Comparison of ENCODE assay signal across 27 mouse cellular contexts in genomic region chr2:76267335-76267734, GRCm38 (mm10).
DNase-seq lines count a peak whose midpoint lies in the region; ATAC-seq and TF ChIP-seq lines count a peak whose summit lies in the region.
"Had no signal": no experiment of that assay in that cellular context is flagged by ENCODE, and none has a peak within 500 bp of the region (broad histone marks: within the 10 kb centered on the region; RNA-seq: fewer than 3 reads in every experiment).

No protein-coding gene starts in this region.

- TF ChIP-seq POLR2A in limb, embryonic 14.5 days (IDR thresholded peaks at IDR 0.05; ENCODE audit: borderline replicate concordance, extremely low read depth, insufficient read depth, insufficient read length), result no peak

- DNase-seq in forebrain, postnatal 0 days, result peak; percentile 62
- peak in 1 of 2 experiments; percentile 59 for DNase-seq in layer of hippocampus, adult 2 months (ENCODE audit: low spot score in 2 of 2)
- no peak for DNase-seq in layer of hippocampus, postnatal 25 days (ENCODE audit: extremely low spot score in 1 of 2, low spot score in 1 of 2)
- DNase-seq in limb, embryonic 14.5 days (ENCODE audit: low spot score), result peak; percentile 13
- DNase-seq in limb, embryonic 10.5 days (ENCODE audit: low spot score), result no peak
- peak; percentile 15 for DNase-seq in NIH3T3 (ENCODE audit: low read depth)
- DNase-seq: adrenal gland, adult 8-10 months; adrenal gland, postnatal 25 days; B cell, adult 2 months; cerebellum, adult 18-20 months; cerebellum, adult 9-10 months; cerebellum, postnatal 14 days; gastrocnemius, adult 2 months; gastrocnemius, postnatal 14 days; heart, adult 18-20 months; heart, postnatal 36 days had no signal

- WGBS in forebrain, postnatal 0 days, result 78% methylated on average over 6 of the region's 6 CpGs
- WGBS in forebrain, embryonic 12.5 days, result 92% methylated on average over 6 of the region's 6 CpGs
- WGBS in limb, embryonic 14.5 days, result 85% methylated on average over 6 of the region's 6 CpGs
- 95% methylated on average over 6 of the region's 6 CpGs for WGBS in limb, embryonic 10.5 days

- TF ChIP-seq CTCF in forebrain, postnatal 0 days (IDR thresholded peaks at IDR 0.05; ENCODE audit: low read depth), result no peak
- no peak for TF ChIP-seq CTCF in layer of hippocampus, adult 2 months (conservative IDR thresholded peaks at IDR 0.05)

- no peak overlapping the region for H3K4me3 ChIP-seq in forebrain, postnatal 0 days (ENCODE audit: low read depth, low read length)
- H3K4me3 ChIP-seq in forebrain, embryonic 12.5 days (replicated peaks), result no peak overlapping the region
- H3K4me3 ChIP-seq in layer of hippocampus, adult 2 months, result no peak overlapping the region
- no peak overlapping the region for H3K4me3 ChIP-seq in limb, embryonic 14.5 days (replicated peaks; ENCODE audit: low read length)
- no peak overlapping the region for H3K4me3 ChIP-seq in limb, embryonic 10.5 days
- H3K4me3 ChIP-seq: forebrain, embryonic 10.5 days; forebrain, embryonic 15.5 days; heart, embryonic 10.5 days; hindbrain, embryonic 10.5 days; hindbrain, embryonic 13.5 days; intestine, embryonic 15.5 days had no signal

- peak; percentile 68 for ATAC-seq in forebrain, postnatal 0 days
- ATAC-seq in forebrain, embryonic 12.5 days (ENCODE audit: low FRiP score), result no peak
- no peak for ATAC-seq in limb, embryonic 14.5 days (ENCODE audit: low FRiP score, low read depth)
- no peak for ATAC-seq in activated CD4-positive, CD25-positive, alpha-beta regulatory T cell, adult 4 months
- ATAC-seq: forebrain, embryonic 15.5 days; hindbrain, embryonic 16.5 days; intestine, embryonic 15.5 days had no signal

- H3K4me2 ChIP-seq in forebrain, postnatal 0 days (ENCODE audit: low read depth), result no peak overlapping the region
- no peak overlapping the region for H3K4me2 ChIP-seq in forebrain, embryonic 12.5 days
- H3K4me2 ChIP-seq in limb, embryonic 14.5 days (replicated peaks; ENCODE audit: low read depth, low read length, severe bottlenecking), result no peak overlapping the region
- H3K4me2 ChIP-seq: forebrain, embryonic 15.5 days; hindbrain, embryonic 13.5 days; intestine, embryonic 15.5 days had no signal

- H3K9me3 ChIP-seq in forebrain, postnatal 0 days (ENCODE audit: low read length), result no peaks in the 10 kb centered on the region
- no peaks in the 10 kb centered on the region for H3K9me3 ChIP-seq in forebrain, embryonic 12.5 days
- no peaks in the 10 kb centered on the region for H3K9me3 ChIP-seq in limb, embryonic 14.5 days (ENCODE audit: control insufficient read depth, low read length)
- no peaks in the 10 kb centered on the region for H3K9me3 ChIP-seq in limb, embryonic 10.5 days (replicated peaks)
- H3K9me3 ChIP-seq: forebrain, embryonic 10.5 days; forebrain, embryonic 15.5 days; G1E; heart, embryonic 10.5 days; hindbrain, embryonic 10.5 days; hindbrain, embryonic 13.5 days; intestine, embryonic 15.5 days had no signal

- H3K9ac ChIP-seq in forebrain, postnatal 0 days, result no peak overlapping the region
- no peak overlapping the region for H3K9ac ChIP-seq in forebrain, embryonic 12.5 days
- no peak overlapping the region for H3K9ac ChIP-seq in limb, embryonic 14.5 days (ENCODE audit: low read depth, low read length, severe bottlenecking)
- H3K9ac ChIP-seq: forebrain, embryonic 15.5 days; hindbrain, embryonic 13.5 days; intestine, embryonic 15.5 days had no signal

- no peaks in the 10 kb centered on the region for H3K4me1 ChIP-seq in forebrain, postnatal 0 days (ENCODE audit: insufficient read depth)
- no peaks in the 10 kb centered on the region for H3K4me1 ChIP-seq in forebrain, embryonic 12.5 days
- H3K4me1 ChIP-seq in limb, embryonic 14.5 days (ENCODE audit: control insufficient read depth, insufficient read depth, low read length), result no peaks in the 10 kb centered on the region
- H3K4me1 ChIP-seq in limb, embryonic 10.5 days, result no peaks in the 10 kb centered on the region
- H3K4me1 ChIP-seq: forebrain, embryonic 10.5 days; forebrain, embryonic 15.5 days; heart, embryonic 10.5 days; hindbrain, embryonic 10.5 days; hindbrain, embryonic 13.5 days; intestine, embryonic 15.5 days had no signal

- no peaks in the 10 kb centered on the region for H3K27me3 ChIP-seq in forebrain, postnatal 0 days (ENCODE audit: insufficient read depth, low read length)
- H3K27me3 ChIP-seq in forebrain, embryonic 12.5 days, result no peaks in the 10 kb centered on the region
- H3K27me3 ChIP-seq in limb, embryonic 14.5 days (ENCODE audit: control insufficient read depth, insufficient read depth, low read length), result no peaks in the 10 kb centered on the region
- no peaks in the 10 kb centered on the region for H3K27me3 ChIP-seq in limb, embryonic 10.5 days (ENCODE audit: low read depth, poor library complexity, severe bottlenecking)
- H3K27me3 ChIP-seq: CH12.LX; forebrain, embryonic 15.5 days; hindbrain, embryonic 13.5 days; intestine, embryonic 15.5 days had no signal

- no peak overlapping the region for H3K27ac ChIP-seq in forebrain, postnatal 0 days (ENCODE audit: low read depth, low read length)
- no peak overlapping the region for H3K27ac ChIP-seq in forebrain, embryonic 12.5 days
- H3K27ac ChIP-seq in layer of hippocampus, adult 2 months, result peak overlapping the region; percentile 62; the same call in 1 of the 2 replicates
- no peak overlapping the region for H3K27ac ChIP-seq in limb, embryonic 14.5 days (replicated peaks; ENCODE audit: low read depth, low read length)
- no peak overlapping the region for H3K27ac ChIP-seq in limb, embryonic 10.5 days
- H3K27ac ChIP-seq: forebrain, embryonic 10.5 days; forebrain, embryonic 15.5 days; gastrocnemius, adult 2 months; heart, embryonic 10.5 days; hindbrain, embryonic 10.5 days; hindbrain, embryonic 13.5 days; intestine, embryonic 15.5 days had no signal

- no peaks in the 10 kb centered on the region for H3K36me3 ChIP-seq in forebrain, postnatal 0 days (ENCODE audit: insufficient read depth)
- no peaks in the 10 kb centered on the region for H3K36me3 ChIP-seq in forebrain, embryonic 12.5 days (replicated peaks)
- no peaks in the 10 kb centered on the region for H3K36me3 ChIP-seq in limb, embryonic 14.5 days (ENCODE audit: control insufficient read depth, insufficient read depth, low read length)
- H3K36me3 ChIP-seq in limb, embryonic 10.5 days, result no peaks in the 10 kb centered on the region
- H3K36me3 ChIP-seq: forebrain, embryonic 10.5 days; forebrain, embryonic 15.5 days; G1E; heart, embryonic 10.5 days; hindbrain, embryonic 10.5 days; hindbrain, embryonic 13.5 days; intestine, embryonic 15.5 days had no signal

Comparison
In these comparisons a context has a peak if more than half of its experiments do, and no peak if none do; other contexts are left out.
1. DNase-seq: peak in forebrain, postnatal 0 days (single experiment), limb, embryonic 14.5 days (single experiment) and NIH3T3 (single experiment); none in layer of hippocampus, postnatal 25 days (0 of 2) and limb, embryonic 10.5 days (single experiment).